Mouse (Mus musculus) lung, adult 2 months (tissue): ENCODE results near the gene Nelfa.

Experiments used
- CTCF ChIP-seq: fragments of 200-500 bp; IDR thresholded peaks from 2 replicates; pipeline ENCODE4 v1.5.1; 2011; ENCODE audit warnings: mild to moderate bottlenecking, low read length, control low read depth; ENCODE audit not compliant: insufficient read depth
- POLR2A ChIP-seq: fragments of 200-500 bp; IDR thresholded peaks from 2 replicates; pipeline ENCODE4 v1.6.1; 2011; ENCODE audit warnings: low read depth, mild to moderate bottlenecking, control low read depth, low read length, borderline replicate concordance; ENCODE audit errors: extremely low read depth

- TF ChIP-seq POLR2A (no peak), CTCF (no peak)
Measured at GRCm38 (mm10) chr5:33932413-33932812, 3.8 kb downstream of the Nelfa start.
